ENCODE assay signal across 8 mouse cellular contexts in genomic region chr11:102219994-102220346, GRCm38 (mm10). TPM values are rescaled to one million over a fixed set of nuclear protein-coding genes. Genes with fewer than 3 reads are reported as not detected.
DNase-seq lines count a peak whose midpoint lies in the region; TF ChIP-seq lines count a peak whose summit lies in the region.

No protein-coding gene starts in this region.

- TF ChIP-seq POLR2A in liver, adult 2 months (IDR thresholded peaks at IDR 0.05; ENCODE audit: extremely low read depth, insufficient read depth, low read length): no peak

- no peaks in the 10 kb centered on the region for H3K27me3 ChIP-seq in liver, adult 2 months (ENCODE audit: control insufficient read depth, insufficient read depth, low read length)
- H3K27me3 ChIP-seq in limb, embryonic 10.5 days (ENCODE audit: low read depth, poor library complexity, severe bottlenecking): peaks cover 12% of the 10 kb centered on the region; the same call in 1 of the 2 replicates

- H3K4me3 ChIP-seq in liver, adult 2 months (ENCODE audit: insufficient read depth, low read depth, low read length): no peak overlapping the region
- H3K4me3 ChIP-seq in limb, embryonic 10.5 days: no peak overlapping the region

- WGBS in liver, adult 2 months: 22% methylated on average over 4 of the region's 4 CpGs
- 82% methylated on average over 4 of the region's 4 CpGs for WGBS in limb, embryonic 10.5 days

- no peak for TF ChIP-seq CTCF in liver, adult 2 months (IDR thresholded peaks at IDR 0.05; ENCODE audit: low read depth, low read length)

- peaks cover 19% of the 10 kb centered on the region for H3K79me2 ChIP-seq in liver, adult 2 months (ENCODE audit: control insufficient read depth, insufficient read depth, low read length)

- H3K9ac ChIP-seq in liver, adult 2 months (ENCODE audit: low read depth, low read length): no peak overlapping the region

- no peaks in the 10 kb centered on the region for H3K9me3 ChIP-seq in limb, embryonic 10.5 days (replicated peaks)

- no peak for DNase-seq in liver, adult 2 months (ENCODE audit: extremely low read depth, low read depth, low spot score)
- DNase-seq in liver: no peak
- peak; percentile 48 for DNase-seq in brain, adult 2 months (ENCODE audit: low read depth, low spot score)
- peak; percentile 69 for DNase-seq in gastrocnemius, postnatal 10 days
- DNase-seq in limb, embryonic 10.5 days (ENCODE audit: low spot score): no peak
- DNase-seq in left cerebral cortex, adult 9 months (ENCODE audit: low spot score in 2 of 2): no peak
- DNase-seq in spleen, postnatal 14 days (ENCODE audit: low spot score in 2 of 2): no peak
- no peak for DNase-seq in embryo, embryonic 10 days (ENCODE audit: low spot score)

- no peaks in the 10 kb centered on the region for H3K36me3 ChIP-seq in liver, adult 2 months (ENCODE audit: control insufficient read depth, insufficient read depth, low read length)
- peaks cover 8% of the 10 kb centered on the region for H3K36me3 ChIP-seq in limb, embryonic 10.5 days

- peak overlapping the region; percentile 91 for H3K27ac ChIP-seq in liver, adult 2 months (replicated peaks; ENCODE audit: insufficient read depth, low read depth, low read length)
- peak overlapping the region; percentile 84; the same call in 1 of the 2 replicates for H3K27ac ChIP-seq in limb, embryonic 10.5 days

- H3K4me1 ChIP-seq in liver, adult 2 months (ENCODE audit: control insufficient read depth, insufficient read depth, low read length): peaks cover 59% of the 10 kb centered on the region
- H3K4me1 ChIP-seq in limb, embryonic 10.5 days: peaks cover 87% of the 10 kb centered on the region

RNA-seq across cellular contexts. Expression of gene Hdac5, which starts 10.0 kb away (rescaled TPM):
- total RNA-seq in liver, adult 2 months (2014; rRNA removed): 15.9 and 25.0 TPM in 2 replicates
- polyA plus RNA-seq in liver, adult 2 months (2012; rRNA removed): 38.2 and 60.5 TPM in 2 replicates
- total RNA-seq in gastrocnemius, postnatal 10 days (2021): 10 to 100 TPM; 68.5 to 86.9 TPM
- 36.4 and 50.2 TPM in 2 replicates for polyA plus RNA-seq in limb, embryonic 10.5 days (2016; fragmentation: Nextera tagmentation; extraction: Ambion mirVana)

RNA-seq across cellular contexts. Expression of gene BC030867, which starts 28.7 kb away (rescaled TPM):
- 0.27 TPM in 1 of 2 replicates, not detected in the other for total RNA-seq in liver, adult 2 months (2014; rRNA removed)
- 0.20 and 0.38 TPM in 2 replicates for polyA plus RNA-seq in liver, adult 2 months (2012; rRNA removed)
- total RNA-seq in gastrocnemius, postnatal 10 days (2021): 1 to 10 TPM in 1 of 2 experiments, under 1 TPM in 1; 0.99 to 1.2 TPM
- polyA plus RNA-seq in limb, embryonic 10.5 days (2016; fragmentation: Nextera tagmentation; extraction: Ambion mirVana): 33.4 and 35.7 TPM in 2 replicates

RNA-seq across cellular contexts. Expression of gene G6pc3, which starts 30.6 kb away (rescaled TPM):
- total RNA-seq in liver, adult 2 months (2014; rRNA removed): 2.8 and 3.6 TPM in 2 replicates
- polyA plus RNA-seq in liver, adult 2 months (2012; rRNA removed): 17.1 and 25.9 TPM in 2 replicates
- total RNA-seq in gastrocnemius, postnatal 10 days (2021): 10 to 100 TPM; 32.2 to 34.6 TPM
- polyA plus RNA-seq in limb, embryonic 10.5 days (2016; fragmentation: Nextera tagmentation; extraction: Ambion mirVana): 41.4 and 41.6 TPM in 2 replicates

RNA-seq across cellular contexts. Expression of gene Lsm12, which starts 34.9 kb away (rescaled TPM):
- total RNA-seq in liver, adult 2 months (2014; rRNA removed): 11.4 and 14.1 TPM in 2 replicates
- 24.3 and 24.5 TPM in 2 replicates for polyA plus RNA-seq in liver, adult 2 months (2012; rRNA removed)
- 10 to 100 TPM; 83.1 to 84.4 TPM for total RNA-seq in gastrocnemius, postnatal 10 days (2021)
- polyA plus RNA-seq in limb, embryonic 10.5 days (2016; fragmentation: Nextera tagmentation; extraction: Ambion mirVana): 125 and 146 TPM in 2 replicates

RNA-seq across cellular contexts. Expression of gene Asb16, which starts 48.6 kb away (rescaled TPM):
- total RNA-seq in liver, adult 2 months (2014; rRNA removed): 0.09 TPM in 1 of 2 replicates, not detected in the other
- 0.16 and 0.20 TPM in 2 replicates for polyA plus RNA-seq in liver, adult 2 months (2012; rRNA removed)
- 10 to 100 TPM; 48.7 to 54.4 TPM for total RNA-seq in gastrocnemius, postnatal 10 days (2021)
- polyA plus RNA-seq in limb, embryonic 10.5 days (2016; fragmentation: Nextera tagmentation; extraction: Ambion mirVana): 0.06 and 0.08 TPM in 2 replicates

Comparison
In these comparisons a context has a peak if more than half of its experiments do, and no peak if none do; other contexts are left out.
1. DNase-seq: peak in brain, adult 2 months (single experiment) and gastrocnemius, postnatal 10 days (single experiment); none in liver, adult 2 months (single experiment), liver (single experiment), limb, embryonic 10.5 days (single experiment), left cerebral cortex, adult 9 months (0 of 2), spleen, postnatal 14 days (0 of 2) and embryo, embryonic 10 days (single experiment).